Comparison of ENCODE assay signal across 11 mouse cellular contexts in genomic region chr14:21367095-21367494, GRCm38 (mm10).
A peak's percentile ranks its signal among the peaks of the same experiment; 100 is the strongest.
DNase-seq lines count a peak whose midpoint lies in the region; ATAC-seq and TF ChIP-seq lines count a peak whose summit lies in the region.
"Had no signal": no experiment of that assay in that cellular context is flagged by ENCODE, and none has a peak within 500 bp of the region (broad histone marks: within the 10 kb centered on the region; RNA-seq: fewer than 3 reads in every experiment).

No protein-coding gene starts in this region.

- H3K4me2 ChIP-seq in stomach, embryonic 16.5 days (ENCODE audit: low read depth, low read length): no peak overlapping the region
- H3K4me2 ChIP-seq in stomach, postnatal 0 days (replicated peaks; ENCODE audit: low read depth): no peak overlapping the region
- H3K4me2 ChIP-seq in forebrain, embryonic 16.5 days (ENCODE audit: low read length): no peak overlapping the region
- no peak overlapping the region for H3K4me2 ChIP-seq in intestine, embryonic 15.5 days (replicated peaks)
- H3K4me2 ChIP-seq: liver, embryonic 11.5 days had no signal

- H3K36me3 ChIP-seq in heart, embryonic 10.5 days: peaks cover 7% of the 10 kb centered on the region; the same call in 1 of the 2 replicates
- no peaks in the 10 kb centered on the region for H3K36me3 ChIP-seq in stomach, embryonic 16.5 days (ENCODE audit: control insufficient read depth, insufficient read depth, low read length)
- no peaks in the 10 kb centered on the region for H3K36me3 ChIP-seq in stomach, postnatal 0 days (ENCODE audit: control insufficient read depth, insufficient read depth, low read length)
- H3K36me3 ChIP-seq in forebrain, embryonic 16.5 days (ENCODE audit: control insufficient read depth, insufficient read depth): no peaks in the 10 kb centered on the region
- no peaks in the 10 kb centered on the region for H3K36me3 ChIP-seq in intestine, embryonic 15.5 days

- no peak overlapping the region for H3K4me3 ChIP-seq in heart, embryonic 10.5 days
- no peak overlapping the region for H3K4me3 ChIP-seq in stomach, embryonic 16.5 days (replicated peaks; ENCODE audit: low read length)
- no peak overlapping the region for H3K4me3 ChIP-seq in stomach, postnatal 0 days (ENCODE audit: low read depth, low read length)
- no peak overlapping the region for H3K4me3 ChIP-seq in forebrain, embryonic 16.5 days (replicated peaks; ENCODE audit: low read length)
- no peak overlapping the region for H3K4me3 ChIP-seq in intestine, embryonic 15.5 days (replicated peaks)

- no peak for TF ChIP-seq EP300 in stomach, postnatal 0 days (optimal IDR thresholded peaks at IDR 0.05)

- no peaks in the 10 kb centered on the region for H3K4me1 ChIP-seq in heart, embryonic 10.5 days
- H3K4me1 ChIP-seq in stomach, embryonic 16.5 days (ENCODE audit: control insufficient read depth, insufficient read depth, low read length): peaks cover 4% of the 10 kb centered on the region; the same call in 1 of the 2 replicates
- no peaks in the 10 kb centered on the region for H3K4me1 ChIP-seq in stomach, postnatal 0 days (replicated peaks; ENCODE audit: control insufficient read depth, insufficient read depth)
- H3K4me1 ChIP-seq in forebrain, embryonic 16.5 days (replicated peaks; ENCODE audit: control insufficient read depth, insufficient read depth, low read length): peaks cover 26% of the 10 kb centered on the region
- 0 out of 2 replicates have a peak, but pooled peaks cover 4% of the 10 kb centered on the region for H3K4me1 ChIP-seq in intestine, embryonic 15.5 days (replicated peaks)

- no peak overlapping the region for H3K9ac ChIP-seq in stomach, embryonic 16.5 days (ENCODE audit: low read length)
- no peak overlapping the region for H3K9ac ChIP-seq in stomach, postnatal 0 days (ENCODE audit: low read length)
- H3K9ac ChIP-seq in forebrain, embryonic 16.5 days (replicated peaks; ENCODE audit: low read depth, low read length): no peak overlapping the region
- H3K9ac ChIP-seq in intestine, embryonic 15.5 days: no peak overlapping the region

- WGBS in heart, embryonic 10.5 days: 82% methylated on average over 2 of the region's 2 CpGs
- 70% methylated on average over 2 of the region's 2 CpGs for WGBS in stomach, embryonic 16.5 days
- WGBS in stomach, postnatal 0 days: 58% methylated on average over 2 of the region's 2 CpGs
- WGBS in forebrain, embryonic 16.5 days: 72% methylated on average over 2 of the region's 2 CpGs
- WGBS in intestine, embryonic 15.5 days: 77% methylated on average over 2 of the region's 2 CpGs

- no peak for ATAC-seq in stomach, embryonic 16.5 days (ENCODE audit: insufficient read depth, low FRiP score)
- ATAC-seq in stomach, postnatal 0 days (ENCODE audit: low FRiP score, low TSS enrichment): no peak
- ATAC-seq in forebrain, embryonic 16.5 days: no peak
- ATAC-seq in intestine, embryonic 15.5 days: no peak

- TF ChIP-seq CTCF in stomach, postnatal 0 days (IDR thresholded peaks at IDR 0.05; ENCODE audit: low read depth): no peak

- no peaks in the 10 kb centered on the region for H3K9me3 ChIP-seq in heart, embryonic 10.5 days
- H3K9me3 ChIP-seq in stomach, embryonic 16.5 days (replicated peaks; ENCODE audit: control insufficient read depth, low read length): peaks cover 4% of the 10 kb centered on the region; the same call in 1 of the 2 replicates
- H3K9me3 ChIP-seq in stomach, postnatal 0 days (ENCODE audit: control insufficient read depth, low read length): no peaks in the 10 kb centered on the region
- H3K9me3 ChIP-seq in forebrain, embryonic 16.5 days (ENCODE audit: control insufficient read depth, low read length): 0 out of 2 replicates have a peak, but pooled peaks cover 4% of the 10 kb centered on the region
- H3K9me3 ChIP-seq in intestine, embryonic 15.5 days: no peaks in the 10 kb centered on the region

- H3K27ac ChIP-seq in heart, embryonic 10.5 days: no peak overlapping the region
- H3K27ac ChIP-seq in stomach, embryonic 16.5 days (ENCODE audit: low read length): peak overlapping the region; percentile 23; the same call in 1 of the 2 replicates
- no peak overlapping the region for H3K27ac ChIP-seq in stomach, postnatal 0 days (replicated peaks)
- peak overlapping the region; percentile 69; the same call in 1 of the 2 replicates for H3K27ac ChIP-seq in forebrain, embryonic 16.5 days (ENCODE audit: low read length)
- H3K27ac ChIP-seq in intestine, embryonic 15.5 days: no peak overlapping the region

- H3K27me3 ChIP-seq in heart, embryonic 10.5 days (ENCODE audit: insufficient read depth, poor library complexity, severe bottlenecking): no peaks in the 10 kb centered on the region
- no peaks in the 10 kb centered on the region for H3K27me3 ChIP-seq in stomach, embryonic 16.5 days (ENCODE audit: control insufficient read depth, insufficient read depth, low read length)
- no peaks in the 10 kb centered on the region for H3K27me3 ChIP-seq in stomach, postnatal 0 days (ENCODE audit: control insufficient read depth, insufficient read depth, low read length)
- H3K27me3 ChIP-seq in forebrain, embryonic 16.5 days (replicated peaks; ENCODE audit: control insufficient read depth, insufficient read depth, low read length): no peaks in the 10 kb centered on the region
- no peaks in the 10 kb centered on the region for H3K27me3 ChIP-seq in intestine, embryonic 15.5 days (replicated peaks)

- peak; percentile 71 for DNase-seq in heart, adult 8-10 months (ENCODE audit: low spot score)
- no peak for DNase-seq in heart, embryonic 10.5 days (ENCODE audit: low spot score)
- DNase-seq in stomach, postnatal 0 days (ENCODE audit: low spot score): no peak
- no peak for DNase-seq in adrenal gland, adult 18-20 months (ENCODE audit: low spot score in 2 of 2)
- DNase-seq: cerebellum, adult 9-11 months; kidney, postnatal 36 days; thymus, adult 18-20 months had no signal

Comparison
In these comparisons a context has a peak if more than half of its experiments do, and no peak if none do; other contexts are left out.
1. H3K27ac ChIP-seq: peak in stomach, embryonic 16.5 days (single experiment) and forebrain, embryonic 16.5 days (single experiment); none in heart, embryonic 10.5 days (single experiment), stomach, postnatal 0 days (single experiment) and intestine, embryonic 15.5 days (single experiment).